ENCODE assay signal across 8 mouse cellular contexts in genomic region chr1:159523578-159523977, GRCm38 (mm10). TPM values are rescaled to one million over a fixed set of nuclear protein-coding genes. Genes with fewer than 3 reads are reported as not detected.
DNase-seq lines count a peak whose midpoint lies in the region; ATAC-seq and TF ChIP-seq lines count a peak whose summit lies in the region.

TSS of gene Tnr (plus strand) at chr1:159523769.

- DNase-seq in urinary bladder, postnatal 14 days (ENCODE audit: low spot score): peak; percentile 31
- no peak for DNase-seq in urinary bladder, postnatal 10 days (ENCODE audit: low spot score)
- peak; percentile 95 for DNase-seq in cerebellum, adult 9-10 months
- DNase-seq in kidney, postnatal 4 days: peak; percentile 29 to 46
- DNase-seq in lung, adult 2 months: peak; percentile 3
- peak; percentile 40 for DNase-seq in retina, postnatal 7 days (ENCODE audit: low read depth, low spot score)

- H3K4me3 ChIP-seq in lung, adult 2 months (replicated peaks; ENCODE audit: extremely low read depth, low read depth, low read length): no peak within 1 kb of the TSS

- no peak for TF ChIP-seq CTCF in lung, adult 2 months (IDR thresholded peaks at IDR 0.05; ENCODE audit: insufficient read depth, low read length)

- peak; percentile 83 for ATAC-seq in frontal cortex, adult (ENCODE audit: low TSS enrichment)
- ATAC-seq in activated CD4-positive, CD25-positive, alpha-beta regulatory T cell, adult 4 months: no peak

- TF ChIP-seq POLR2A in lung, adult 2 months (IDR thresholded peaks at IDR 0.05; ENCODE audit: borderline replicate concordance, extremely low read depth, low read depth, low read length): no peak

- WGBS in lung, adult 2 months: 4% methylated on average over 8 of the region's 8 CpGs

- H3K4me1 ChIP-seq in lung, adult 2 months (ENCODE audit: control insufficient read depth, insufficient read depth, low read length): no peaks in the 10 kb centered on the region

RNA-seq across cellular contexts. Expression of gene Tnr, which starts in this region (rescaled TPM):
- polyA plus RNA-seq in lung, adult 2 months (2012; rRNA removed): 0.12 and 0.19 TPM in 2 replicates
- polyA plus RNA-seq in activated CD4-positive, CD25-positive, alpha-beta regulatory T cell, adult 4 months (2017; shearing (Covaris generic)): under 1 TPM in 1 of 2 experiments, not detected in 1; 0.04 TPM

Comparison
In these comparisons a context has a peak if more than half of its experiments do, and no peak if none do; other contexts are left out.
1. Peak in DNase-seq in lung, adult 2 months; RNA of the gene not detected or under 1 TPM.